ENCODE assay signal across 9 mouse cellular contexts in genomic region chr6:119709552-119709951, GRCm38 (mm10).
DNase-seq lines count a peak whose midpoint lies in the region; ATAC-seq lines count a peak whose summit lies in the region.
"Had no signal": no experiment of that assay in that cellular context is flagged by ENCODE, and none has a peak within 500 bp of the region (broad histone marks: within the 10 kb centered on the region; RNA-seq: fewer than 3 reads in every experiment).

No protein-coding gene starts in this region.

- no peak for ATAC-seq in midbrain, embryonic 14.5 days (ENCODE audit: low FRiP score, low TSS enrichment)
- no peak for ATAC-seq in midbrain, embryonic 11.5 days (ENCODE audit: low FRiP score)
- ATAC-seq in embryonic facial prominence, embryonic 14.5 days (ENCODE audit: low read depth): no peak

- H3K4me1 ChIP-seq in midbrain, embryonic 14.5 days (ENCODE audit: control insufficient read depth, insufficient read depth, low read length): no peaks in the 10 kb centered on the region
- no peaks in the 10 kb centered on the region for H3K4me1 ChIP-seq in midbrain, embryonic 11.5 days (ENCODE audit: control insufficient read depth, insufficient read depth, low read length)
- H3K4me1 ChIP-seq in embryonic facial prominence, embryonic 14.5 days (ENCODE audit: control insufficient read depth, insufficient read depth, low read length): no peaks in the 10 kb centered on the region

- H3K9ac ChIP-seq in midbrain, embryonic 14.5 days (replicated peaks; ENCODE audit: low read length): no peak overlapping the region
- H3K9ac ChIP-seq in midbrain, embryonic 11.5 days (ENCODE audit: low read length): no peak overlapping the region
- H3K9ac ChIP-seq in embryonic facial prominence, embryonic 14.5 days (ENCODE audit: low read depth, low read length): no peak overlapping the region

- no peak overlapping the region for H3K27ac ChIP-seq in midbrain, embryonic 14.5 days (replicated peaks; ENCODE audit: low read depth, low read length)
- no peak overlapping the region for H3K27ac ChIP-seq in midbrain, embryonic 11.5 days (ENCODE audit: low read depth, low read length)
- no peak overlapping the region for H3K27ac ChIP-seq in embryonic facial prominence, embryonic 14.5 days (replicated peaks; ENCODE audit: low read depth, low read length)

- intact Hi-C loops in heart, postnatal 10 days (cut with DNase I): no loop called here

- no peaks in the 10 kb centered on the region for H3K27me3 ChIP-seq in midbrain, embryonic 14.5 days (ENCODE audit: control insufficient read depth, insufficient read depth, low read length)
- H3K27me3 ChIP-seq in midbrain, embryonic 11.5 days (ENCODE audit: control insufficient read depth, insufficient read depth, low read length): no peaks in the 10 kb centered on the region
- H3K27me3 ChIP-seq in embryonic facial prominence, embryonic 14.5 days (replicated peaks; ENCODE audit: control insufficient read depth, insufficient read depth, low read length): no peaks in the 10 kb centered on the region

- H3K36me3 ChIP-seq in midbrain, embryonic 14.5 days (ENCODE audit: control insufficient read depth, insufficient read depth, low read length): peaks cover 14% of the 10 kb centered on the region; the same call in 1 of the 2 replicates
- no peaks in the 10 kb centered on the region for H3K36me3 ChIP-seq in midbrain, embryonic 11.5 days (ENCODE audit: control insufficient read depth, insufficient read depth, low read length)
- peaks cover 9% of the 10 kb centered on the region; the same call in 1 of the 2 replicates for H3K36me3 ChIP-seq in embryonic facial prominence, embryonic 14.5 days (ENCODE audit: control insufficient read depth, insufficient read depth, low read length)

- DNase-seq in heart, postnatal 10 days: peak; percentile 12
- no peak for DNase-seq in heart, adult 11 months
- peak; percentile 55 for DNase-seq in midbrain, embryonic 14.5 days
- no peak for DNase-seq in midbrain, embryonic 11.5 days (ENCODE audit: low spot score, missing footprints)
- DNase-seq in embryonic facial prominence, embryonic 14.5 days (ENCODE audit: low spot score): peak; percentile 47
- DNase-seq in thymus, postnatal 25 days: peak; percentile 31
- DNase-seq in gastrocnemius, adult 8-10 months (ENCODE audit: low spot score in 2 of 2): no peak
- DNase-seq in layer of hippocampus, adult 9-10 months (ENCODE audit: low spot score): no peak
- DNase-seq: heart, adult 18-20 months had no signal

- H3K4me2 ChIP-seq in midbrain, embryonic 14.5 days (ENCODE audit: low read length): no peak overlapping the region
- H3K4me2 ChIP-seq in midbrain, embryonic 11.5 days: no peak overlapping the region
- H3K4me2 ChIP-seq in embryonic facial prominence, embryonic 14.5 days (ENCODE audit: low read depth, low read length): no peak overlapping the region

- no peak overlapping the region for H3K4me3 ChIP-seq in midbrain, embryonic 14.5 days (replicated peaks; ENCODE audit: low read depth, low read length)
- H3K4me3 ChIP-seq in midbrain, embryonic 11.5 days (ENCODE audit: low read depth, low read length): no peak overlapping the region
- H3K4me3 ChIP-seq in embryonic facial prominence, embryonic 14.5 days (ENCODE audit: low read depth, low read length): no peak overlapping the region

- no peaks in the 10 kb centered on the region for H3K9me3 ChIP-seq in midbrain, embryonic 14.5 days (ENCODE audit: control insufficient read depth, low read length)
- H3K9me3 ChIP-seq in midbrain, embryonic 11.5 days (ENCODE audit: control insufficient read depth, low read length): no peaks in the 10 kb centered on the region
- H3K9me3 ChIP-seq in embryonic facial prominence, embryonic 14.5 days (ENCODE audit: control insufficient read depth, low read length): no peaks in the 10 kb centered on the region

Comparison
In these comparisons a context has a peak if more than half of its experiments do, and no peak if none do; other contexts are left out.
1. DNase-seq: peak in heart, postnatal 10 days (2 of 2), midbrain, embryonic 14.5 days (single experiment), embryonic facial prominence, embryonic 14.5 days (single experiment) and thymus, postnatal 25 days (single experiment); none in heart, adult 11 months (single experiment), midbrain, embryonic 11.5 days (single experiment), gastrocnemius, adult 8-10 months (0 of 2) and layer of hippocampus, adult 9-10 months (single experiment).